Mouse (Mus musculus) MEL (cell line): Measurements from ENCODE around the gene Med27. TPM values are rescaled to one million over a fixed set of nuclear protein-coding genes. Genes with fewer than 3 reads are reported as not detected.
"Not testable (repeated sequence)": the region's sequence is repeated elsewhere in the genome, so short reads cannot be mapped to it uniquely, and the experiment has no call there.

Experiments used
- DNase-seq: peaks from one replicate; pipeline ENCODE4 v3.0.0; 2011; ENCODE audit warnings: low read depth, low spot score
- H3K27ac ChIP-seq: 2 replicates; pipeline ENCODE4 v1.5.1; 2012; ENCODE audit warnings: low read depth, mild to moderate bottlenecking, control low read depth, low read length, moderate library complexity; ENCODE audit not compliant: control insufficient read depth
- H3K27me3 ChIP-seq, 2 experiments: fragments of 150-350 bp in 1 of 2; sonication (generic) in 1 of 2; 2 replicates each; pipeline ENCODE4 v1.6.1; 2012; ENCODE audit warnings: low read length in 2 of 2, mild to moderate bottlenecking in 2 of 2, improper control_type of control experiment in 1 of 2, moderate library complexity in 1 of 2; ENCODE audit not compliant: insufficient read depth in 2 of 2, control insufficient read depth in 1 of 2
- H3K36me3 ChIP-seq, 2 experiments: 2 replicates each; pipeline ENCODE4 v1.6.1; 2012 to 2014; ENCODE audit warnings: low read length in 2 of 2, improper control_type of control experiment in 1 of 2, inconsistent platforms in 1 of 2, mild to moderate bottlenecking in 1 of 2; ENCODE audit not compliant: insufficient read depth in 2 of 2, control insufficient read depth in 1 of 2
- H3K4me1 ChIP-seq, 2 experiments: fragments of 150-350 bp in 1 of 2; sonication (generic) in 1 of 2; 2 replicates each; pipeline ENCODE4 v1.6.1; 2012; ENCODE audit warnings: low read length in 2 of 2, improper control_type of control experiment in 1 of 2, mild to moderate bottlenecking in 1 of 2; ENCODE audit not compliant: insufficient read depth in 2 of 2, control insufficient read depth in 1 of 2
- H3K4me3 ChIP-seq, 2 experiments: fragments of 150-350 bp in 1 of 2; sonication (generic) in 1 of 2; 2 replicates each; pipeline ENCODE4 v1.5.1; 2012; ENCODE audit warnings: low read depth in 2 of 2, low read length in 2 of 2, mild to moderate bottlenecking in 2 of 2, moderate library complexity in 2 of 2, control low read depth in 1 of 2, improper control_type of control experiment in 1 of 2; ENCODE audit not compliant: control insufficient read depth in 1 of 2, insufficient read depth in 1 of 2
- H3K79me2 ChIP-seq: 2 replicates; pipeline ENCODE4 v1.6.1; 2012; ENCODE audit warnings: mild to moderate bottlenecking, low read length, moderate library complexity; ENCODE audit not compliant: control insufficient read depth, poor library complexity, insufficient read depth
- H3K9ac ChIP-seq: 2 replicates; pipeline ENCODE4 v1.6.1; 2012; ENCODE audit warnings: low read depth, mild to moderate bottlenecking, control low read depth, low read length, moderate library complexity; ENCODE audit not compliant: control insufficient read depth, poor library complexity, severe bottlenecking
- H3K9me3 ChIP-seq: fragments of 150-350 bp; sonication (generic); replicated peaks from 2 replicates; pipeline ENCODE4 v1.6.1; 2012; ENCODE audit warnings: mild to moderate bottlenecking, low read length, improper control_type of control experiment, moderate library complexity; ENCODE audit not compliant: insufficient read depth
- BHLHE40 ChIP-seq: IDR thresholded peaks from 2 replicates; pipeline ENCODE4 v1.6.1; 2012; ENCODE audit warnings: low read depth, mild to moderate bottlenecking, inconsistent platforms, low read length, improper control_type of control experiment, borderline replicate concordance
- CHD2 ChIP-seq: IDR thresholded peaks from 2 replicates; pipeline ENCODE4 v1.6.1; 2011; ENCODE audit warnings: low read length, improper control_type of control experiment
- E2F4 ChIP-seq: IDR thresholded peaks from 2 replicates; pipeline ENCODE4 v1.6.1; 2011; ENCODE audit warnings: low read depth, low read length, improper control_type of control experiment, borderline replicate concordance
- EP300 ChIP-seq, 2 experiments: IDR thresholded peaks; 2 replicates each; pipeline ENCODE4 v1.6.1; 2011; ENCODE audit warnings: improper control_type of control experiment in 2 of 2, low read length in 2 of 2, low read depth in 1 of 2, mild to moderate bottlenecking in 1 of 2
- ETS1 ChIP-seq: IDR thresholded peaks from 2 replicates; pipeline ENCODE4 v1.6.1; 2012; ENCODE audit warnings: low read depth, mild to moderate bottlenecking, inconsistent platforms, low read length, improper control_type of control experiment, moderate library complexity
- GABPA ChIP-seq: IDR thresholded peaks from 2 replicates; pipeline ENCODE4 v1.6.1; 2012; ENCODE audit warnings: low read depth, mild to moderate bottlenecking, inconsistent platforms, low read length, improper control_type of control experiment, moderate library complexity
- GATA1 ChIP-seq: IDR thresholded peaks from 2 replicates; pipeline ENCODE4 v1.6.1; 2011; ENCODE audit warnings: low read depth, low read length, improper control_type of control experiment
- HCFC1 ChIP-seq: IDR thresholded peaks from 2 replicates; pipeline ENCODE4 v1.6.1; 2012; ENCODE audit warnings: low read depth, mild to moderate bottlenecking, inconsistent platforms, low read length, improper control_type of control experiment, moderate library complexity
- KAT2A ChIP-seq: conservative IDR thresholded peaks from 2 replicates; pipeline ENCODE4 v1.6.1; 2012; ENCODE audit warnings: low read depth, low read length, improper control_type of control experiment, inconsistent platforms
- MAX ChIP-seq: IDR thresholded peaks from 2 replicates; pipeline ENCODE4 v1.6.1; 2011; ENCODE audit warnings: low read length, improper control_type of control experiment
- MAZ ChIP-seq: IDR thresholded peaks from 2 replicates; pipeline ENCODE4 v1.6.1; 2012; ENCODE audit warnings: low read depth, mild to moderate bottlenecking, inconsistent platforms, low read length, improper control_type of control experiment
- MYB ChIP-seq: IDR thresholded peaks from 2 replicates; pipeline ENCODE4 v1.6.1; 2011; ENCODE audit warnings: mild to moderate bottlenecking, low read depth, low read length, improper control_type of control experiment
- MYC ChIP-seq: IDR thresholded peaks from 2 replicates; pipeline ENCODE4 v1.6.1; 2011; ENCODE audit warnings: low read depth, mild to moderate bottlenecking, low read length, improper control_type of control experiment, moderate library complexity
- NELFE ChIP-seq: IDR thresholded peaks from 2 replicates; pipeline ENCODE4 v1.6.1; 2011; ENCODE audit warnings: low read depth, low read length, improper control_type of control experiment
- POLR2A ChIP-seq, 2 experiments: IDR thresholded peaks; 2 replicates each; pipeline ENCODE4 v1.6.1; 2011 to 2012; ENCODE audit warnings: low read length in 2 of 2, mild to moderate bottlenecking in 2 of 2, control low read depth in 1 of 2, improper control_type of control experiment in 1 of 2, low read depth in 1 of 2, moderate library complexity in 1 of 2; ENCODE audit not compliant: control insufficient read depth in 1 of 2, insufficient read depth in 1 of 2, poor library complexity in 1 of 2
- POLR2AphosphoS2 ChIP-seq: IDR thresholded peaks from 2 replicates; pipeline ENCODE4 v1.6.1; 2011; ENCODE audit warnings: low read length, improper control_type of control experiment
- POLR2AphosphoS5 ChIP-seq: IDR thresholded peaks from 2 replicates; pipeline ENCODE4 v1.6.1; 2012; ENCODE audit warnings: low read depth, borderline replicate concordance, mild to moderate bottlenecking, inconsistent platforms, low read length, moderate library complexity, mixed read lengths
- RAD21 ChIP-seq: IDR thresholded peaks from 2 replicates; pipeline ENCODE4 v1.6.1; 2011; ENCODE audit warnings: mild to moderate bottlenecking, low read depth, low read length, improper control_type of control experiment
- RCOR1 ChIP-seq: IDR thresholded peaks from 2 replicates; pipeline ENCODE4 v1.6.1; 2012; ENCODE audit warnings: low read depth, mild to moderate bottlenecking, inconsistent platforms, low read length, improper control_type of control experiment
- SIN3A ChIP-seq: IDR thresholded peaks from 2 replicates; pipeline ENCODE4 v1.6.1; 2012; ENCODE audit warnings: low read length, improper control_type of control experiment, inconsistent platforms
- SMC3 ChIP-seq: IDR thresholded peaks from 2 replicates; pipeline ENCODE4 v1.6.1; 2011; ENCODE audit warnings: low read depth, low read length, improper control_type of control experiment
- TBP ChIP-seq: IDR thresholded peaks from 2 replicates; pipeline ENCODE4 v1.8.0; 2011; ENCODE audit warnings: low read depth, low read length, improper control_type of control experiment
- TCF12 ChIP-seq: IDR thresholded peaks from 2 replicates; pipeline ENCODE4 v1.6.1; 2014; ENCODE audit warnings: low read depth, mild to moderate bottlenecking, inconsistent platforms, low read length, improper control_type of control experiment, moderate library complexity
- UBTF ChIP-seq: IDR thresholded peaks from 2 replicates; pipeline ENCODE4 v1.6.1; 2012; ENCODE audit warnings: low read depth, mild to moderate bottlenecking, inconsistent platforms, low read length, improper control_type of control experiment, moderate library complexity, borderline replicate concordance; ENCODE audit not compliant: insufficient read depth
- ZC3H11A ChIP-seq: IDR thresholded peaks from 2 replicates; pipeline ENCODE4 v1.6.1; 2012; ENCODE audit warnings: low read depth, mild to moderate bottlenecking, inconsistent platforms, low read length, improper control_type of control experiment
- ZNF384 ChIP-seq: IDR thresholded peaks from 2 replicates; pipeline ENCODE4 v1.6.1; 2012; ENCODE audit warnings: low read depth, mild to moderate bottlenecking, inconsistent platforms, low read length, improper control_type of control experiment
- polyA plus RNA-seq, 2 experiments: library from polyadenylated mRNA; stranded (reverse) in 1 of 2; unstranded in 1 of 2; fragments of >175 nt in 1 of 2; fragments of >200 nt in 1 of 2; gene quantifications; 2 replicates each; pipeline versions ENCODE4 v1.2.1 to v1.2.4; 2012; ENCODE audit warnings: low replicate concordance in 2 of 2, low read depth in 1 of 2; ENCODE audit not compliant: insufficient read length in 2 of 2, insufficient read depth in 1 of 2, missing spikeins in 1 of 2
- total RNA-seq: library from RNA; depleted of rRNA; stranded (reverse); fragments of 300-350 nt; gene quantifications from 2 replicates; pipeline ENCODE4 v1.2.3, GENCODE M21; 2012

Gene Med27
- total and polyA plus RNA-seq, 3 experiments = 46.3 to 46.9 TPM; not detected in 1

DNA sequence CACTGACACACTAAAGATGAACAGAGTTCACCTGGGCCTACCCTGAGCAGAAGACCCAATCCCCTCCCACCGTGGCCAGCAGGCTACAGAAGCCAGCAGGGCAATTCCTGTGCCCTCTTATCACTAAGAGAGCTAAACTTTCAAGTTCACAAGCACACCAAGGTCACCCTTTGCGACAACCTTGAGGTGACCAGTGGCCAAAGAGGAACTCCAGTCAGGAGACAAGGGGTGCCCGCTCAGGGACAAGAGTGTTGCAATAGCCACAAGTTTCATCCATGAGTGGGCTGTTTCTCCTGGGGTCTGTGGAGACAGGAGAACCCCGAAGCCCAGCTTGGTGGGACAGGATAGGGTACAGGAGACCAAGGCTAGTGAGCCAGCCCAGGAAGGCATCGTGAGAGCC, 182.2 kb downstream of the Med27 start:
- no peak overlapping the region for H3K9ac ChIP-seq
- peaks cover 0 to 2% of the 10 kb centered on the region in 2 experiments; a peak in 1 of 4 replicates for H3K27me3 ChIP-seq
- H3K4me3 ChIP-seq = no peak overlapping the region
- H3K4me1 ChIP-seq = no peaks in the 10 kb centered on the region
- TF ChIP-seq MAZ (no peak), POLR2AphosphoS5 (no peak), ETS1 (no peak), POLR2A (IDR thresholded peaks at IDR 0.05; ENCODE audit: control insufficient read depth in 1 of 2, insufficient read depth in 1 of 2, low read depth in 1 of 2, low read length in 2 of 2, poor library complexity in 1 of 2) (no peak), TCF12 (no peak), UBTF (no peak), SMC3 (no peak), MYB (no peak), MAX (no peak), ZC3H11A (no peak), NELFE (no peak), MYC (no peak), BHLHE40 (no peak), EP300 (IDR thresholded peaks at IDR 0.05; ENCODE audit: low read depth in 1 of 2, low read length in 2 of 2) (no peak), RCOR1 (no peak), RAD21 (no peak), POLR2AphosphoS2 (no peak)
- no peaks in the 10 kb centered on the region for H3K79me2 ChIP-seq
- DNase-seq = no peak
- H3K36me3 ChIP-seq = no peaks in the 10 kb centered on the region
- no peak overlapping the region for H3K27ac ChIP-seq
- no peaks in the 10 kb centered on the region for H3K9me3 ChIP-seq

DNA sequence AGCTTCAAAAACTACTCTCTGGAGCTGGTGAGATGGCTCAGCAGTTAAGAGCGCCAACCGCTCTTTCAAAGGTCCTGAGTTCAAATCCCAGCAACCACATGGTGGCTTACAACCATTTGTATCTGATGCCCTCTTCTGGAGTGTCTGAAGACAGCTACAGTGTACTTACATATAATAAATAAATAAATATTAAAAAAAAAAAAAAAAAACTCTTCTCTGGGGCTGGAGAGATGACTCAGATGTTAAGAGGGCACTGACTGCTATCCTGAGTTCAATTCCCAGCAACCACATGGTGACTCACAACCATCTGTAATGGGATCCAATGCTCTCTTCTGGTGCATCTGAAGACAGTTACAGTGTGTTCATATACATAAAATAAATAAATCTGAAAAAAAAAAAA, 183.2 kb downstream of the Med27 start:
- H3K36me3 ChIP-seq, DNase-seq, H3K27me3 ChIP-seq, H3K79me2 ChIP-seq, H3K9me3 ChIP-seq, H3K4me1 ChIP-seq, H3K9ac ChIP-seq, H3K4me3 ChIP-seq, H3K27ac ChIP-seq: not testable (repeated sequence)

DNA sequence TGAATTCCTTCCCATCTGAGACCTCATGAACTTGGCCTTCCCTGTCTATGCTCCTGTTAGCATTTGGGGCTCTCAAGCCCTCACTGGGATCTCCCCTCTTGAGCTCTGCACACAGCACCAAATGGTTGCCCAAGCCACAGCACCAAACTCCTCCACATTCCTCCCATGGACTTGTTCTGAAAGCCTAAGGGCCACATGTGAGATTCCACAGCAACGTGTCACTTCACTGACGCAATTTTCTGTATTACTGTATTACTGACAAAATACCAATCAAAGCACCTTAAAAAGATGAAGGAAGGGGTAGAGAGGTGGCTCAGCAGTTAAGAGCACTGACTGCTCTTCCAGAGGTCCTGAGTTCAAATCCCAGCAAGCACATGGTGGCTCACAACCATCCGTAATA, 185.6 kb downstream of the Med27 start:
- H3K27ac ChIP-seq = no peak overlapping the region
- H3K27me3 ChIP-seq = peaks cover 0 to 5% of the 10 kb centered on the region in 2 experiments; a peak in 2 of 4 replicates
- no peak for DNase-seq
- no peak overlapping the region for H3K9ac ChIP-seq
- H3K36me3 ChIP-seq = no peaks in the 10 kb centered on the region
- no peaks in the 10 kb centered on the region for H3K9me3 ChIP-seq
- H3K79me2 ChIP-seq = no peaks in the 10 kb centered on the region
- H3K4me1 ChIP-seq = no peaks in the 10 kb centered on the region
- no peak overlapping the region for H3K4me3 ChIP-seq
- TF ChIP-seq GABPA (no peak), SIN3A (no peak), POLR2AphosphoS5 (no peak), E2F4 (no peak), ETS1 (no peak), POLR2AphosphoS2 (no peak), KAT2A (no peak), RAD21 (no peak), RCOR1 (no peak), HCFC1 (no peak), CHD2 (no peak), GATA1 (no peak), ZNF384 (no peak), BHLHE40 (no peak), TBP (no peak)
